Mouse (Mus musculus) G1E (cell line): ENCODE data around the gene Tgfb1.

Experiments used
- CTCF ChIP-seq: IDR thresholded peaks from 2 replicates; pipeline ENCODE4 v1.5.1; 2012; ENCODE audit warnings: low read depth, low read length, inconsistent platforms, mixed read lengths
- GATA1 ChIP-seq: IDR thresholded peaks from 2 replicates; pipeline ENCODE4 v1.6.1; 2012; ENCODE audit warnings: borderline replicate concordance, low read length, inconsistent platforms, mixed read lengths
- GATA2 ChIP-seq: IDR thresholded peaks from 2 replicates; pipeline ENCODE4 v1.6.1; 2012; ENCODE audit warnings: low read depth, low read length, inconsistent platforms, borderline replicate concordance
- TAL1 ChIP-seq: conservative IDR thresholded peaks from 2 replicates; pipeline ENCODE4 v1.6.1; 2012; ENCODE audit warnings: low read depth, low read length, inconsistent platforms, mixed read lengths

- TF ChIP-seq CTCF, result no peak
- TF ChIP-seq GATA2, result no peak
- no peak for TF ChIP-seq TAL1
- no peak for TF ChIP-seq GATA1
These were observed 31.0 kb upstream of the Tgfb1 start for GRCm38 (mm10) chr7:25655601-25656428.
